Mouse (Mus musculus): ENCODE data around the gene Prkaa1.
"Not testable (repeated sequence)": the region's sequence is repeated elsewhere in the genome, so short reads cannot be mapped to it uniquely, and the experiment has no call there.

Prkaa1 gene

GRCm38 (mm10) chr15:5129111-5129805 is 14.4 kb upstream of the Prkaa1 start:
- DNase-seq (ENCODE audit: low read depth, low spot score) = no peak

- DNase-seq (ENCODE audit: low read depth, low spot score) = not testable (repeated sequence)
Observed at GRCm38 (mm10) chr15:5130887-5131668, 12.6 kb upstream of the Prkaa1 start.

DNA sequence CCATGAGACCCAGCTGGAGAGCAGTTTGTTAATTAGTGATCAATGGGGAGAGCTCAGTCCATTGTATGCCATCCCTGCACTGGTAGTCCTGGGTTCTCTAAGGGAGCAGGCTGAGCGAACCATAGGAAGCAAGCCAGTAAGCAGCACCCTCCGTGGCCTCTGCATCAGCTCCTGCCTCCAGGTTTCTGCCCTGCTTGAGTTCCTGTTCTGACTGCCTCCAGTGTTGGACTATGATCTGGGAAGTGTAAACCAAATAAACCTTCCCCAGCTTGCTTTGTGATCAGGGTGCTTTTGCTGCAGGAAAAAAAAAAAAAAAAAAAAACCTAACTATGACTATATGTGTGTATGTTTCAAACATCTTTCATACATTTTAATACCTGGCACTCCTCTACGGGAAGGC is 10.4 kb upstream of the Prkaa1 start:
- no peak for DNase-seq (ENCODE audit: low read depth, low spot score)

- DNase-seq (ENCODE audit: low read depth, low spot score) = no peak
Observed at GRCm38 (mm10) chr15:5134179-5134578, 9.5 kb upstream of the Prkaa1 start.

GRCm38 (mm10) chr15:5134945-5135483 is 8.6 kb upstream of the Prkaa1 start:
- no peak for DNase-seq (ENCODE audit: low read depth, low spot score)

DNA sequence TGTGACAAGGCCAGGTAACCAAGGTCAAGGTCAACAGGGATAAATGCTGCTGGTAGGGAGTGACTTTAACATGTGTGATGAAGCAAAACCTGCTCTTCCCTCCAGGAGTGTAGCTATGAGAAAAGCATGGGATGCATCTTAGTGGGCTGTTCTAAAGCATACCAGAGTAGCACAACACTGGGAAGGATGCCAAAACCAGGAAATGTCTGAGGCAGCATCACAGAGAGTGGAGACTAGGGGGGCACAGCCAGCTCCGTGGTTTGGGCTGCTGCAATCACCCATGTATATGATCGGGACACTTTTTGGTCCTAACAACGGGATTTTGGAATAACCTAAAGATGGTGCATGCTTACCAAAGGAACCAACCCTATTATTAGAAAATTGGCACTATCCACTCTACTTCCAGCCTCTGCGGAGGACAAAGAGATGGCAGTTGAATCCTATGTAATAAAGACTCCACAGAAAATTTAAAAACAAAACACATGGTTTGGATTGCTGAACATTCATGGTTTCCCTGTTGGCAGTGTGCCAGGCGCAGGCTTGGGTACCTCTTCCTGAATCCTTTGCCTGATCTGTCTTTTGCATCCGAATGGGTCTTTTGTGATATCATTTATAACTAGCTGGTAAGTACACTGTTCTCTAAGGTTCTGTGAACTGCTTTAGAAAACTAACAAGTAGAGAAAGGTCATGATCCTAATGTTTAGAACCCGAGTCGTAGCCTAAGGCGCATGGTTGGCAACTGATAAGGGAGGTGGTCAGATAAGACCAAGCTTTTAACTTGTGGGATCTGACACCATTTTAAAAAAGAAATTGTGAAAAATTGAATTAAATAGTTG is 5.4 kb upstream of the Prkaa1 start:
- no peak for DNase-seq (ENCODE audit: low read depth, low spot score)

- no peak for DNase-seq (ENCODE audit: low read depth, low spot score)
Observed at GRCm38 (mm10) chr15:5139366-5139765, 4.3 kb upstream of the Prkaa1 start.

DNA sequence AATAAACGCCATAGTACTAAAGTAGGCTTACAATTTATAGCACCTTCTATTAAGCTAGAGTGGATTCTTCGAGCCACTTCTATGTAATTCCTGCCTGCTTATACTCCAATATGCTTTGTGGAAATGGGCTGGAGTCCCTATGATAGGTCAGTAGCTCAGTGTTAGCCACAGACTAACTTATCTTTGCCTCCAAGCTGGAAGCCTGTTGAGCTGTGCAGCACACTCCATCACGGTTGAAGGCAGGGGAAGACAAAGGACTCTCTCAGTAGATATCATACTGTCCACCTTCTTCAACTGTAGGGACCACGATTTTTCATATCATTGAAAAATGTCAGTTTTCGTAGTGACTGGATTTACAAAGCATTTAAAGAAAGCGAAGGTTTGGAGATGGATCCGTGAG is 3.8 kb upstream of the Prkaa1 start:
- no peak for DNase-seq (ENCODE audit: low read depth, low spot score)

GRCm38 (mm10) chr15:5140357-5140756 is 3.3 kb upstream of the Prkaa1 start:
- no peak for DNase-seq (ENCODE audit: low read depth, low spot score)

DNA sequence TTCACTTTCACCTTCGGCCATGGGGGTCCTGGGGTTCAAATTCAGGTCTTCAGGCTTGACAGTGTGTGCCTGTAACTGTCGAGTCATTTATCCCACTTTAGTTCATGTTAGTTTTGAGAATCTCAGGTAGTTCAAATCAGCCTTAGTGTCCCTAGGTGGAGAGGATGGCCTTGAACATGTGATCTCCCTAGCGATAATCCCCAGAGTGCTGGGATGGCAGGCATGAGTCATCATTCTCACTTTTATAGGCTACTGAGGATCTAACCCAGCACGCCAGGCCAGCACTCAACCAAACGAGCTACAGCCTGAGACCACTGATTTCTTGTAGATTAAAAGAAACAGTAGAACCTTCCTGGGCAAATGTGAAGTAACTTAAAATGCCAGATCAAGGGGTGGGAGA is 1.6 kb upstream of the Prkaa1 start:
- no peak for DNase-seq (ENCODE audit: low read depth, low spot score)

- no peak for DNase-seq (ENCODE audit: low read depth, low spot score)
Observed at GRCm38 (mm10) chr15:5142714-5143113, 947 bp upstream of the Prkaa1 start.

GRCm38 (mm10) chr15:5144021-5144778 is 539 bp downstream of the Prkaa1 start:
- DNase-seq (ENCODE audit: low read depth, low spot score) = peak; percentile 63

DNA sequence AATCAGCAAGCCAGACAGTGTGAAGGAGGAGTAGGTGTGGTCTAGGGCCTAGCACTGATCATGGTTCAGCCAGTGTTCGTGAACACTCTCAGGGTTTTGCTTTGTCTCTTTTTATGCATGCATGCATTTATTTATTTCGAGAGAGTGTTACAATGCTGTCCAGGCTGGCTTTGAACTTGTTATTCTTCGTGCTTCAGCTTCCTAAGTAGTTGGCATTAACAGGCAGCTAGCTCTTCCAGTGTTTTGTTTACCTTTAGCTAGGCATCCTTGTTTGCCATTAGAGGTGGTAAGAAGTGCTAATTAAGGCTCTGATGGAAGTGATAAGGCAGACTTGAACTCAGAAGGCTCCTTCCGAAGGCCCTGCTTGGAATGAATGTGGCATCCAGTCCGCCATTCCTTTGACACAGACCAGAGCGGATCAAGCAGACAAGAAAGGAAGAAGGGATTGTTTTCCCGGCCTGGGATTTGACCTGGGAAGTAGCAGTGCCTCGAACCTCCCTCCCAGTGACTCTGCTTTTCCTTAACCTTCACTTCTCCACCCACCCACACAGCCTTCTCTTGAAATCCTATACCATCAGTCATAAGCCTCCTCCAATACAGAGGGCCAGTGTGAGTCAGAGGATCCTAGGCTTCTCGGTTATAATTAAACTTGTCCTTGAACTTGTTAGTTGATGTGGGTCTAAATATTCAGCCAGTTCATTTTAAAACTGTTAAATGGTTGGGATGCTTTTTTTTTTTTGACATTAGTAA is 1.7 kb downstream of the Prkaa1 start:
- no peak for DNase-seq (ENCODE audit: low read depth, low spot score)

DNA sequence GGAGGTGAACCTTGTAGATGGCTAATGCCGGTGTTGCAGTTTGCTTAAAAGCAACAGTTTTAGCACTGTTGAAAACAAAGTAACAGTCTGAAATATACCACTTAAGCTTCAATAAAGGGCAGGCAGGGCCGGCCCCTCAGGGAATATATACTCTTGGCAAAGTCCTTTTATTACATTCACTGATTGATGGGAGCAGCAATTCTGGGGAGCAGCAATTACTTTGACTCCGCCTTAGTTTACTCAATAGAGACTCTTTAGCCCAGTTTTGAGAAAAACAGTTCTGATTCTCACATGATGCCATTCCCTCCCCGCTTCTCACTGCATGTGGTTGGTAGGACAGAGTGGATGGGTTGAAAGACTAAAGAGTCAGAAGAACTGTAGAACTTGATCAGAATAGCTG is 5.5 kb downstream of the Prkaa1 start:
- DNase-seq (ENCODE audit: low read depth, low spot score) = no peak

DNA sequence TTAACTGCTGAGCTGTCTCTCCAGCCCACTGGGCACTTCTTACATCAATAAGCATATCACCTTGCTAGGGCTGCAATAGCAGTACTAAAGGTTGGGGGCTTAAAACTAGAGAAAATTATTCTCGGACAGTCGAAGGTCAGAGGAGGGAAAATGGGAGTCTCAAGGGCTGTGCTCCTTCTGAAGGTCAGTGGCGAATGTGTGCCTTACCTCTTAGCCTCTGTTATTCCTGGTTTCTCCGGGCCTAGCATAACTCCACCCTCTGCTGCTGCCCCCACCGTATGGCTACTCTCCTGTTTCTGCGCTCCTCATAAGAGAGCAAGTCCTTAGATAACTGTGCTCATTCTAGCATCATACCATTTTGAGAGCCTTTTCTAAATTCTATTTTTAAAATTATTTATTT is 8.5 kb downstream of the Prkaa1 start:
- DNase-seq (ENCODE audit: low read depth, low spot score) = no peak

GRCm38 (mm10) chr15:5154621-5155020 is 11.0 kb downstream of the Prkaa1 start:
- no peak for DNase-seq (ENCODE audit: low read depth, low spot score)

GRCm38 (mm10) chr15:5155093-5155492 is 11.4 kb downstream of the Prkaa1 start:
- DNase-seq (ENCODE audit: low read depth, low spot score) = no peak

DNA sequence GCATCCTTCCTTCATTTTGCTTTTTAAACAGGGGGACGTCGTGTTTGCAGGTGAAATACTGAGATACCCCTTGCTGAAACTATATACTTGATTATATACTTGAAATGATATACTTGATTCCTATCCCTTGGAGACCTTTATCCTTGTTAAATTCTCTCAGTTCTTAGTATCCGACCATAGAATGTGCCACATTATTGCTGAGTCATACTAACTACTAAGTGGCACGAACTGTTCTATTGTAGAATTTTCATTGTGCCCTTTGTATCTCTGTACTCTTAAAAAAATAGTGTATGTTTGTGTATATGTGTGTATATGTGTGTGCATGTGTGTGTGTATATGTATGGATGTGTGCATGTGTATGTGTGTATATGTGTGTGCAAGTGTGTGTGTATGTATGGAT is 12.7 kb downstream of the Prkaa1 start:
- DNase-seq (ENCODE audit: low read depth, low spot score) = no peak

- DNase-seq (ENCODE audit: low read depth, low spot score) = no peak
Observed at GRCm38 (mm10) chr15:5157386-5157785, 13.7 kb downstream of the Prkaa1 start.

DNA sequence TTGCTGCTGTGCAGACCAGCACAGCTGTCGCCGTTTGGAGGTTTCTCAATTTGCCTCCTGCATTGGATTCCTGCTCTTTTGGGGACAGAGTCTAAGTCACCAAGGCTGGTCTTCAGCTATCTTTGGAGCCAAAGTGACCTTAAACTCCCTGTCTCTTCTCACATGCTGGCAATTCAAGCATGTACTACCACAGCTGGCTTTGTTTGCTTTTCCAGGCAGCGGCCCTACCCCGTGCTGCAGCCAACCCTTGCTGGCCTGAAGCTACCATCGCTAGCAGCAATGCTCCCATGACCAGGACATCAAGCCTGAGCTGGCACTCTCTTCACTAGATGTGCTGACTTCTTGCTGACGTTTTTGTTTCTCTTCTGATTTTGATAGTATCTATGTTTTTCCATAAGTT is 15.2 kb downstream of the Prkaa1 start:
- DNase-seq (ENCODE audit: low read depth, low spot score) = no peak

All from CD4-positive helper T cell, adult 2 months (primary cell).